Mouse (Mus musculus) lung, postnatal 10 days (tissue): ENCODE measurements around the gene Trip11.

Source experiments
- DNase-seq: peaks from one replicate; pipeline ENCODE4 v3.0.0; 2021

The Trip11 gene

GRCm38 (mm10) chr12:101818608-101819370 lies 94.3 kb downstream of the Trip11 start, which contains the start of gene Fbln5:
Gene Fbln5 (minus strand): TSS chr12:101819055.
- DNase-seq, result peak; percentile 79

GRCm38 (mm10) chr12:101818246-101818607 lies 94.8 kb downstream of the Trip11 start:
- no peak for DNase-seq

- peak; percentile 61 for DNase-seq
These were observed 96.3 kb downstream of the Trip11 start for GRCm38 (mm10) chr12:101816810-101817209.

- DNase-seq, result no peak
These were observed 97.3 kb downstream of the Trip11 start for GRCm38 (mm10) chr12:101815796-101816195.

GRCm38 (mm10) chr12:101814423-101814822 lies 98.6 kb downstream of the Trip11 start:
- no peak for DNase-seq

- peak; percentile 51 for DNase-seq
These were observed 101.9 kb downstream of the Trip11 start for GRCm38 (mm10) chr12:101811181-101811580.

GRCm38 (mm10) chr12:101810515-101810914 lies 102.6 kb downstream of the Trip11 start:
- DNase-seq, result no peak

- DNase-seq, result peak; percentile 82
These were observed 105.7 kb downstream of the Trip11 start for GRCm38 (mm10) chr12:101807400-101807799.

- no peak for DNase-seq
These were observed 110.6 kb downstream of the Trip11 start for GRCm38 (mm10) chr12:101802445-101802844.

- DNase-seq, result no peak
These were observed 111.3 kb downstream of the Trip11 start for GRCm38 (mm10) chr12:101801744-101802143.

GRCm38 (mm10) chr12:101801051-101801450 lies 112.0 kb downstream of the Trip11 start:
- no peak for DNase-seq

GRCm38 (mm10) chr12:101798189-101798922 lies 114.7 kb downstream of the Trip11 start:
- no peak for DNase-seq

GRCm38 (mm10) chr12:101794458-101794857 lies 118.6 kb downstream of the Trip11 start:
- DNase-seq, result peak; percentile 53

GRCm38 (mm10) chr12:101793221-101793621 lies 119.8 kb downstream of the Trip11 start:
- DNase-seq, result peak; percentile 70

GRCm38 (mm10) chr12:101792684-101793083 lies 120.4 kb downstream of the Trip11 start:
- no peak for DNase-seq

GRCm38 (mm10) chr12:101789767-101790166 lies 123.3 kb downstream of the Trip11 start:
- no peak for DNase-seq

- no peak for DNase-seq
These were observed 123.8 kb downstream of the Trip11 start for GRCm38 (mm10) chr12:101789250-101789649.
